Mouse (Mus musculus): ENCODE data around the gene Mif4gd. TPM values are rescaled to one million over a fixed set of nuclear protein-coding genes. Genes with fewer than 3 reads are reported as not detected.

The Mif4gd gene
- total RNA-seq, 2 experiments from 2014 or later: 35.7 to 42.9 TPM

- DNase-seq: no peak
- intact Hi-C loops (cut with DNase I; ENCODE audit: low total_unique reads): no loop called here
These were observed 4.1 kb upstream of the Mif4gd start for GRCm38 (mm10) chr11:115616893-115617292.

- DNase-seq: no peak
These were observed 3.6 kb upstream of the Mif4gd start for GRCm38 (mm10) chr11:115616371-115616770.

GRCm38 (mm10) chr11:115615875-115616274 is 3.1 kb upstream of the Mif4gd start:
- no peak for DNase-seq
- intact Hi-C loops (cut with DNase I; ENCODE audit: low total_unique reads): no loop called here

More at GRCm38 (mm10) chr11:115616371-115616770, 3.6 kb upstream of the Mif4gd start:
- intact Hi-C loops (cut with DNase I; ENCODE audit: low total_unique reads): no loop called here

GRCm38 (mm10) chr11:115615108-115615825 is 2.5 kb upstream of the Mif4gd start:
- no peak for DNase-seq
- intact Hi-C loops (cut with DNase I; ENCODE audit: low total_unique reads): no loop called here

- DNase-seq: no peak
- intact Hi-C loops (cut with DNase I; ENCODE audit: low total_unique reads): no loop called here
These were observed 1.8 kb upstream of the Mif4gd start for GRCm38 (mm10) chr11:115614346-115615107.

- intact Hi-C loops (cut with DNase I; ENCODE audit: low total_unique reads): no loop called here
- no peak for DNase-seq
These were observed 573 bp upstream of the Mif4gd start for GRCm38 (mm10) chr11:115613138-115613945.

GRCm38 (mm10) chr11:115612059-115612409 is 735 bp downstream of the Mif4gd start:
- peak; percentile 88 for DNase-seq
- intact Hi-C loops (cut with DNase I; ENCODE audit: low total_unique reads): no loop called here

GRCm38 (mm10) chr11:115611173-115611572 is 1.6 kb downstream of the Mif4gd start:
- intact Hi-C loops (cut with DNase I; ENCODE audit: low total_unique reads): no loop called here
- no peak for DNase-seq

GRCm38 (mm10) chr11:115609576-115609975 is 3.2 kb downstream of the Mif4gd start:
- intact Hi-C loops (cut with DNase I; ENCODE audit: low total_unique reads): loop anchor here (10.0 kb wide), 1 partner anchor 115 kb away; the partner anchor contains the start of gene Nt5c
- DNase-seq: no peak

- DNase-seq: no peak
- intact Hi-C loops (cut with DNase I; ENCODE audit: low total_unique reads): loop anchor here (10.0 kb wide), 1 partner anchor 114 kb away; the partner anchor contains the start of gene Nt5c
These were observed 4.1 kb downstream of the Mif4gd start for GRCm38 (mm10) chr11:115608421-115609399.

GRCm38 (mm10) chr11:115606733-115607132 is 6.0 kb downstream of the Mif4gd start:
- intact Hi-C loops (cut with DNase I; ENCODE audit: low total_unique reads): loop anchor here (10.0 kb wide), 1 partner anchor 112 kb away; the partner anchor contains the start of gene Nt5c

GRCm38 (mm10) chr11:115604304-115604696 is 8.5 kb downstream of the Mif4gd start:
- peak; percentile 30 for DNase-seq
- intact Hi-C loops (cut with DNase I; ENCODE audit: low total_unique reads): loop anchor here (10.0 kb wide), 1 partner anchor 109 kb away; the partner anchor contains the start of gene Nt5c

More at GRCm38 (mm10) chr11:115606733-115607132, 6.0 kb downstream of the Mif4gd start:
- DNase-seq: no peak

- DNase-seq: peak; percentile 94
- intact Hi-C loops (cut with DNase I; ENCODE audit: low total_unique reads): loop anchor here (10.0 kb wide), 1 partner anchor 109 kb away; the partner anchor contains the start of gene Nt5c
These were observed 9.1 kb downstream of the Mif4gd start, which contains the start of the genes Mrps7 and Gga3 for GRCm38 (mm10) chr11:115603476-115604303. TSS of gene Mrps7 (plus strand) at chr11:115603925. TSS of gene Gga3 (minus strand) at chr11:115604051.

GRCm38 (mm10) chr11:115603128-115603475 is 9.7 kb downstream of the Mif4gd start:
- intact Hi-C loops (cut with DNase I; ENCODE audit: low total_unique reads): loop anchor here (10.0 kb wide), 1 partner anchor 108 kb away; the partner anchor contains the start of gene Nt5c

GRCm38 (mm10) chr11:115601174-115601573 is 11.6 kb downstream of the Mif4gd start:
- intact Hi-C loops (cut with DNase I; ENCODE audit: low total_unique reads): loop anchor here (10.0 kb wide), 1 partner anchor 106 kb away; the partner anchor contains the start of gene Nt5c

More at GRCm38 (mm10) chr11:115603128-115603475, 9.7 kb downstream of the Mif4gd start:
- DNase-seq: no peak

GRCm38 (mm10) chr11:115600743-115601142 is 12.0 kb downstream of the Mif4gd start:
- no peak for DNase-seq
- intact Hi-C loops (cut with DNase I; ENCODE audit: low total_unique reads): loop anchor here (10.0 kb wide), 1 partner anchor 106 kb away; the partner anchor contains the start of gene Nt5c

More at GRCm38 (mm10) chr11:115601174-115601573, 11.6 kb downstream of the Mif4gd start:
- DNase-seq: no peak

GRCm38 (mm10) chr11:115599722-115600121 is 13.0 kb downstream of the Mif4gd start:
- no peak for DNase-seq
- intact Hi-C loops (cut with DNase I; ENCODE audit: low total_unique reads): loop anchor here (10.0 kb wide), 1 partner anchor 105 kb away; the partner anchor contains the start of gene Nt5c

All from gastrocnemius, postnatal 14 days (tissue).